Mouse (Mus musculus) stomach, postnatal 0 days (tissue): ENCODE results near the gene Fgf22.

Source experiments
- CTCF ChIP-seq: IDR thresholded peaks from 2 replicates; pipeline ENCODE4 v1.5.1; 2016; ENCODE audit warnings: antibody characterized with exemption, low read depth, mild to moderate bottlenecking, moderate library complexity
- EP300 ChIP-seq: optimal IDR thresholded peaks from 2 replicates; pipeline ENCODE3; 2016; ENCODE audit warnings: antibody characterized with exemption

GRCm38 (mm10) chr10:79806972-79807371 lies 52.1 kb downstream of the Fgf22 start:
- TF ChIP-seq CTCF (no peak), EP300 (no peak)
